Mouse (Mus musculus): ENCODE results near the gene Cep89.

Gene Cep89

GRCm38 (mm10) chr7:35396542-35397168, at the start of gene Cep89, which contains the start of gene Faap24:
Gene Cep89, plus strand, starts transcription at chr7:35397035.
Gene Faap24, minus strand, starts transcription at chr7:35396836.
- DNase-seq (ENCODE audit: low spot score) = peak; percentile 89

GRCm38 (mm10) chr7:35347918-35348700, 48.7 kb upstream of the Cep89 start:
- DNase-seq (ENCODE audit: low spot score) = no peak

GRCm38 (mm10) chr7:35349022-35349421, 47.8 kb upstream of the Cep89 start:
- DNase-seq (ENCODE audit: low spot score) = no peak

- DNase-seq (ENCODE audit: low spot score) = no peak
These were observed 46.8 kb upstream of the Cep89 start for GRCm38 (mm10) chr7:35349886-35350684.

- DNase-seq (ENCODE audit: low spot score) = no peak
These were observed 45.7 kb upstream of the Cep89 start for GRCm38 (mm10) chr7:35351155-35351554.

GRCm38 (mm10) chr7:35353306-35353705, 43.5 kb upstream of the Cep89 start:
- DNase-seq (ENCODE audit: low spot score) = no peak

- DNase-seq (ENCODE audit: low spot score) = no peak
These were observed 41.4 kb upstream of the Cep89 start for GRCm38 (mm10) chr7:35355303-35355872.

GRCm38 (mm10) chr7:35357621-35358020, 39.2 kb upstream of the Cep89 start:
- no peak for DNase-seq (ENCODE audit: low spot score)

- no peak for DNase-seq (ENCODE audit: low spot score)
These were observed 34.6 kb upstream of the Cep89 start for GRCm38 (mm10) chr7:35362253-35362652.

- DNase-seq (ENCODE audit: low spot score) = no peak
These were observed 34.0 kb upstream of the Cep89 start for GRCm38 (mm10) chr7:35362868-35363267.

GRCm38 (mm10) chr7:35365161-35365910, 31.5 kb upstream of the Cep89 start:
- no peak for DNase-seq (ENCODE audit: low spot score)

GRCm38 (mm10) chr7:35371096-35371495, 25.7 kb upstream of the Cep89 start:
- no peak for DNase-seq (ENCODE audit: low spot score)

GRCm38 (mm10) chr7:35372483-35373017, 24.3 kb upstream of the Cep89 start:
- no peak for DNase-seq (ENCODE audit: low spot score)

- no peak for DNase-seq (ENCODE audit: low spot score)
These were observed 23.5 kb upstream of the Cep89 start for GRCm38 (mm10) chr7:35373146-35373989.

- DNase-seq (ENCODE audit: low spot score) = no peak
These were observed 22.6 kb upstream of the Cep89 start for GRCm38 (mm10) chr7:35374265-35374664.

- DNase-seq (ENCODE audit: low spot score) = no peak
These were observed 20.2 kb upstream of the Cep89 start for GRCm38 (mm10) chr7:35376623-35377022.

GRCm38 (mm10) chr7:35379492-35380119, 17.2 kb upstream of the Cep89 start:
- peak; percentile 71 for DNase-seq (ENCODE audit: low spot score)

- no peak for DNase-seq (ENCODE audit: low spot score)
These were observed 16.5 kb upstream of the Cep89 start for GRCm38 (mm10) chr7:35380351-35380750.

GRCm38 (mm10) chr7:35381861-35382260, 15.0 kb upstream of the Cep89 start:
- DNase-seq (ENCODE audit: low spot score) = no peak

Measured in testis, postnatal 10 days (tissue).